Mouse (Mus musculus): Measurements from ENCODE around the gene Polr2a. TPM values are rescaled to one million over a fixed set of nuclear protein-coding genes. Genes with fewer than 3 reads are reported as not detected.
"Not testable (repeated sequence)": the region's sequence is repeated elsewhere in the genome, so short reads cannot be mapped to it uniquely, and the experiment has no call there.

Gene Polr2a
- polyA plus RNA-seq, 1 experiment from 2014 or later: 14.8 TPM

DNA sequence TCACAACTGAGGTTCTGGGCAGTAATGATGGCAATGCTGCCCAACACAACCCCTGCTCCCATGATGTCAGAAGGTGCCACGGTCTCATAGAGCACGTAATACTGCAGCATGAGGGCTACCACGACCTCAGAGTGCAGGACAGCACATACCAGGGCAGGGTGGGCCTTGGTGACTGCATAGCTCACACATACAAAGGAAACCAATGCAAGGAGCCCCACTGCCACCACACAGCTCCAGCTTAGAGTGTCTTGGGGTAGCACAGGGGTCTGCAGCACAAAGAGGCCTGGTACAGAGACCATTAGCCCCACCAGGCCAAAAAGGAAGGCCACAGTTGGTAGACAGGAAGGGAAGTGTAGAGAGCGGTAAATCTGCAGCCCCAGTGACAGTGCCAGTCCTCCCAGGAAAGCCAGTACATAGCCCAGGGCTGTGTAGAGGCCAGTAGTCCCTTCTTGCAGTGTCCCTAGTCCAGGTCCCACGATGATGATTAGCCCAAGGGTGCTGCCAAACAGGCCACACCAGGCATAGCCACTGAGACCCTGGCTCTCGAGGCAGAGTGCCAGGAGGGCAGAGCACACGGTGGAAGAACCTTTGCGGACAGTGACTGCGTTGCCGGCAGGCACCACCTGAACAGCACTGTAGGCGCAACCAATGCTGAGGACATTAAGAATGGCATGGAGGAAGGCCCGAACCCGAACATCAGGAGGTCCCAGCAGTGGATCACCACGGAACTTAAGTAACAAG lies 1.9 kb upstream of the Polr2a start:
- WGBS: 80% methylated on average over 14 of the region's 14 CpGs
- peak overlapping the region; percentile 56 for H3K9ac ChIP-seq (ENCODE audit: low read depth, low read length)

DNA sequence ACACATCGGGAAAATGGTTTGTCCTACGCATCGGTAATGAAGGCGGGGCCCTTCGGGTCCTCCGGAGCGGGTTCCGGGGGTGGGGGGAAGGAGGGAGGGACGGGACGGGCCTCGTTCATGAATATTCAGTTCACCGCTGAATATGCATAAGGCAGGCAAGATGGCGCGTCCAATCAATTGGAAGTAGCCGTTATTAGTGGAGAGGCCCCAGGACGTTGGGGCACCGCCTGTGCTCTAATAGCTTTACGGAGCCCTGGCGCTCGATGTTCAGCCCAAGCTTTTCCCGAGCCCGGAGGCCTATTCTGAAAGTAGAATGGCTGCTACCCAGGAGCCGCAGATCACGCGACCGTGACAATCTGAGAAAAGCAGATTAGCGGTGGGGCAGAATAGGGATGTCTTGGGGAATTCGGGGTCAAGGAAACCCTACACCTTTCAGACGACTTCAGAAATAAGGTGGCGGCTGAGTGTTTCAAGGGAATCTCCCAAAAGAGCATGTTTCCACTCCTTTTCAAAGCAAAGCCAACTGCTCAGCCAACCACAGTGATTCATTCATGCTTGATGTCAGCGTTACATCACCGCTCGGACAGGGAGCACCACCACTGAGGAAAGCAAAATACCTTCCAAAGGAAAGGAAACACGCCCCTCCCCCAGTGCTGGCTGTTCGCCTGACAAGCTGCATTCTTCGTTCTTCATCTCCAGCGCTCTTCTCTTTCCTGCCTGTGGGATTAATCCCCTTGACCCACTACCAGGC lies 709 bp upstream of the Polr2a start:
- Histone ChIP-seq H3K9ac (ENCODE audit: low read depth, low read length) (peak overlapping the region; percentile 56), H3K4me1 (ENCODE audit: control insufficient read depth, insufficient read depth, low read length) (peaks cover 31% of the 10 kb centered on the region), H3K9me3 (ENCODE audit: control insufficient read depth, low read length) (no peaks in the 10 kb centered on the region; the same call in 1 of the 2 replicates), H3K36me3 (ENCODE audit: control insufficient read depth, insufficient read depth, low read length) (no peaks in the 10 kb centered on the region), H3K4me3 (ENCODE audit: low read length) (peak overlapping the region; percentile 58), H3K27me3 (replicated peaks; ENCODE audit: control insufficient read depth, insufficient read depth, low read length) (no peaks in the 10 kb centered on the region), H3K4me2 (ENCODE audit: low read depth, low read length) (peak overlapping the region; percentile 74), H3K27ac (ENCODE audit: low read length) (peak overlapping the region; percentile 98)
- under 1% methylated on average over 37 of the region's 37 CpGs for WGBS
- ATAC-seq: peak; percentile 92

More for the DNA sequence above, 1.9 kb upstream of the Polr2a start:
- peaks cover 28% of the 10 kb centered on the region for H3K4me1 ChIP-seq (ENCODE audit: control insufficient read depth, insufficient read depth, low read length)
- peak overlapping the region; percentile 74 for H3K4me2 ChIP-seq (ENCODE audit: low read depth, low read length)
- no peak for ATAC-seq
- no peaks in the 10 kb centered on the region for H3K27me3 ChIP-seq (replicated peaks; ENCODE audit: control insufficient read depth, insufficient read depth, low read length)
- H3K27ac ChIP-seq (ENCODE audit: low read length): peak overlapping the region; percentile 98
- no peaks in the 10 kb centered on the region for H3K36me3 ChIP-seq (ENCODE audit: control insufficient read depth, insufficient read depth, low read length)
- no peaks in the 10 kb centered on the region; the same call in 1 of the 2 replicates for H3K9me3 ChIP-seq (ENCODE audit: control insufficient read depth, low read length)
- H3K4me3 ChIP-seq (ENCODE audit: low read length): no peak overlapping the region

DNA sequence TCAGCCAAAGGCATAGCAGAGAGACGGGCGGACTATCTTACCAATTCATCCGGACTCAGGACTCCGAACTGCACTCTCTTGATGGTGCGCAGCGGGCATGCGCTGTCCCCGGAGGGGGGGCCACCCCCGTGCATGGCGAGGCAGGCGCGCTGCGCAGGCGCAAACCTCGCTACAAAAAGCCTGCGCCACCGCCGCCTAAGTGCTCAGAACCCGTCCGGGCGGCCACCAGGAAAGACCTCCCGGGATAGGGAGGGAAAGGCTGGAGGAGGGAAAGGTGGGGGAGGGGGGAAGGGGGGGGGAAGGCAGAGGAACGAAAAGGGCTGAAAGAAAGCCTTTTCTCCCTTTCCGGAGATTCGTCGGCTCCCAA lies 364 bp downstream of the Polr2a start:
- peak overlapping the region; percentile 75 for H3K9ac ChIP-seq (ENCODE audit: low read depth, low read length)
- peaks cover 32% of the 10 kb centered on the region for H3K4me1 ChIP-seq (ENCODE audit: control insufficient read depth, insufficient read depth, low read length)
- ATAC-seq: peak; percentile 89
- peak overlapping the region; percentile 58 for H3K4me3 ChIP-seq (ENCODE audit: low read length)
- H3K9me3 ChIP-seq (ENCODE audit: control insufficient read depth, low read length): no peaks in the 10 kb centered on the region
- H3K27ac ChIP-seq (ENCODE audit: low read length): peak overlapping the region; percentile 98
- 0% methylated on average over 26 of the region's 26 CpGs for whole genome bisulfite sequencing
- peak overlapping the region; percentile 63 for H3K4me2 ChIP-seq (ENCODE audit: low read depth, low read length)
- H3K27me3 ChIP-seq (replicated peaks; ENCODE audit: control insufficient read depth, insufficient read depth, low read length): no peaks in the 10 kb centered on the region
- no peaks in the 10 kb centered on the region for H3K36me3 ChIP-seq (ENCODE audit: control insufficient read depth, insufficient read depth, low read length)

DNA sequence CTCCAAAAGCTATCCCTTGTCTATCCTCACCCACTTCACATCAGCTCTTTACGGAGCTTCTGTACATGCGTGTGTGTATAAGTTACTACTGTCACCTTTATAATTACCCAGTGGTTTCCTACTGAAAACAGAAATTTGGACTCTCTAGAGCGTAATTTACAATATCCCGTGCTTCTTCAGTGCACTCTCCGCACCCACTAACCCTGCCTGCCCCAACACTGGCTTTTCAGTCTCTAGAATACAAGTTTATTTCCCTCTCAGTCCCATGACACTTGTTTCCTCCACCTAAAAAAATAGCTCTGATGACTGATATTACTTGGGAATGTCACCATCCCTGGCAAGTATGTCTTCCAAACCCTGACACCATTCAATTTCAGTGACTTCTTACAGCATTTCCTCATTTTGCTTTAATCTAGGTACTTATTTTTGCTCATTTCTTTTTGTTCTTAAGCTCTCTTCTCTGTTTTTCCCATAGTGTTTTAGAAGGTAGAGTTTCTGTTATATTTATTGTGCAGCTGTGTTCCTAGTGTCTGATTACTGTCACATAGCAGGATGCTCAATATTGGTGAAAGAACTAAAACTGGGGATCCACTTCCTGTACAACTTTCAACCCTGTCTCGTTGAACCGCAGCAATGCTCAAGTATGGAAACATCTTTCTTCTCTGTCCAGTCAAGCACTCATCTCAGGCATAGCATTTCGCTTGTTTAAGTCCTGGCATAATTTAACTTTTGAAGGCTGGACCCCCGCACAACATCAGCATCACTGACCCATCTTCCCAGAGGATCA lies 941 bp downstream of the Polr2a start:
- Histone ChIP-seq H3K27me3 (replicated peaks; ENCODE audit: control insufficient read depth, insufficient read depth, low read length) (no peaks in the 10 kb centered on the region), H3K9me3 (ENCODE audit: control insufficient read depth, low read length) (no peaks in the 10 kb centered on the region), H3K36me3 (ENCODE audit: control insufficient read depth, insufficient read depth, low read length) (no peaks in the 10 kb centered on the region), H3K4me1 (ENCODE audit: control insufficient read depth, insufficient read depth, low read length) (peaks cover 38% of the 10 kb centered on the region), H3K27ac (ENCODE audit: low read length) (peak overlapping the region; percentile 98), H3K4me2 (ENCODE audit: low read depth, low read length) (peak overlapping the region; percentile 63), H3K4me3 (ENCODE audit: low read length) (peak overlapping the region; percentile 58), H3K9ac (ENCODE audit: low read depth, low read length) (peak overlapping the region; percentile 75)
- no peak for ATAC-seq
- WGBS: 41% methylated on average over 9 of the region's 9 CpGs

DNA sequence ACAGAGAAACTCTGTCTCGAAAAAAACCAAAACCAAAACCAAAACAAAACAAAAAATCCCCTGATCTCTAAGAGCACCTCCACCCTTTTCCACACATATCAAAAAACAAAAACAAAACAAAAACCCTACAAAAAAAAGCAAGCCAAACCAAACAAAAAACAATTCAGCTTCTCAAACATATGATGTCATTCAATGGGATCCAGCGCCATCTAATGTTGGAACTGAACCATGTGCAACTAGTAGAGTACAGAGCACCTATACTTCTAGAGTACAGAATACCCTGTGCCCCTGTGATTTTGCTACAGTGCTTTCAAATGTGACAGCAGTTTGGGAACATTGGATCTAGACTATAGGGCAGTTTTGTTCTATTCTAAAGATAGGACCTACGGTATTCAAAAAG lies 3.7 kb downstream of the Polr2a start:
- Histone ChIP-seq H3K4me2 (ENCODE audit: low read depth, low read length) (no peak overlapping the region), H3K27me3 (replicated peaks; ENCODE audit: control insufficient read depth, insufficient read depth, low read length) (no peaks in the 10 kb centered on the region), H3K4me1 (ENCODE audit: control insufficient read depth, insufficient read depth, low read length) (peaks cover 33% of the 10 kb centered on the region), H3K9me3 (ENCODE audit: control insufficient read depth, low read length) (no peaks in the 10 kb centered on the region), H3K4me3 (ENCODE audit: low read length) (no peak overlapping the region), H3K27ac (ENCODE audit: low read length) (no peak overlapping the region), H3K9ac (ENCODE audit: low read depth, low read length) (no peak overlapping the region), H3K36me3 (ENCODE audit: control insufficient read depth, insufficient read depth, low read length) (no peaks in the 10 kb centered on the region)
- 53% methylated on average over 3 of the region's 3 CpGs for WGBS
- ATAC-seq: no peak

DNA sequence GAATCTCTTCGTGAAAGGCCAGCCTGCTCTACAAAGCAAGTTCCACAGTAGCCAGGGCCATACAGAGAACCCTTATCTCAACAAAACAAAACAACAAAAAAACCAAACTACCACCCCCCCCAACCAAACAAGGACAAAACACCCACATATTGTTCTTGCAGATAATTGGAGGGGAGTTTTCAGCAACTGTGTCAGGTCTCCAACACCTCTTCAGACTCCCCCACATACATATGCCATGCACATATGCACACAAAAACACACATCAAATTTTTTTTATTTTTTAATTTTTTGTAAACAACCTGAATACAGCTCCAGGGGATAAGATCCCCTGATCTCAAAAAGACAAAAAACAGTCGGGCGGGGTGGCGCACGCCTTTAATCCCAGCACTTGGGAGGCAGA lies 4.2 kb downstream of the Polr2a start:
- H3K36me3 ChIP-seq (ENCODE audit: control insufficient read depth, insufficient read depth, low read length): no peaks in the 10 kb centered on the region
- H3K4me3 ChIP-seq (ENCODE audit: low read length): no peak overlapping the region
- no peaks in the 10 kb centered on the region for H3K9me3 ChIP-seq (ENCODE audit: control insufficient read depth, low read length)
- peaks cover 30% of the 10 kb centered on the region for H3K4me1 ChIP-seq (ENCODE audit: control insufficient read depth, insufficient read depth, low read length)
- ATAC-seq: no peak
- H3K9ac ChIP-seq (ENCODE audit: low read depth, low read length): no peak overlapping the region
- H3K4me2 ChIP-seq (ENCODE audit: low read depth, low read length): no peak overlapping the region
- WGBS: 86% methylated on average over 5 of the region's 5 CpGs
- no peaks in the 10 kb centered on the region for H3K27me3 ChIP-seq (replicated peaks; ENCODE audit: control insufficient read depth, insufficient read depth, low read length)
- H3K27ac ChIP-seq (ENCODE audit: low read length): no peak overlapping the region

DNA sequence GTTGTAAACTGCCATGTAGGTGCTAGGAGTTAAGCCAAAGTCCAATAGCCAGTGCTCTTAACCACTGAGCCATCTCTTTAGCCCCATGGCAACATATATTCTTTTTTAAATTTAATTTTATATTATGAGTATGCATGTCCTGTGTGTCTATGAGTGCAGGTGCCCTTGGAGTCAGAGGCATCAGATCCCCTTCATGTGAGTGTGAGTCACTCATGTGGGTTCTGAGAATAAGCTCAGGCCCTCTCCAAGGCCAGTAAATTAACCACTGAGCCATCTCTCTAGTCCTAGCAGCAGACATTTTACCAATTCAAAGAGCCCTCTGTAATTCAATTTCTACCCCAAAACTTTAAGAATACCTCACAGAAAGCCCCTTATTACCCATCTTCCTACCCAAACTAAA lies 5.8 kb downstream of the Polr2a start:
- no peaks in the 10 kb centered on the region for H3K27me3 ChIP-seq (replicated peaks; ENCODE audit: control insufficient read depth, insufficient read depth, low read length)
- no peaks in the 10 kb centered on the region for H3K9me3 ChIP-seq (ENCODE audit: control insufficient read depth, low read length)
- H3K4me1 ChIP-seq (ENCODE audit: control insufficient read depth, insufficient read depth, low read length): peaks cover 30% of the 10 kb centered on the region
- H3K9ac ChIP-seq (ENCODE audit: low read depth, low read length): no peak overlapping the region
- no peak overlapping the region for H3K4me2 ChIP-seq (ENCODE audit: low read depth, low read length)
- no peaks in the 10 kb centered on the region for H3K36me3 ChIP-seq (ENCODE audit: control insufficient read depth, insufficient read depth, low read length)
- no peak for ATAC-seq
- H3K4me3 ChIP-seq (ENCODE audit: low read length): no peak overlapping the region
- H3K27ac ChIP-seq (ENCODE audit: low read length): no peak overlapping the region

DNA sequence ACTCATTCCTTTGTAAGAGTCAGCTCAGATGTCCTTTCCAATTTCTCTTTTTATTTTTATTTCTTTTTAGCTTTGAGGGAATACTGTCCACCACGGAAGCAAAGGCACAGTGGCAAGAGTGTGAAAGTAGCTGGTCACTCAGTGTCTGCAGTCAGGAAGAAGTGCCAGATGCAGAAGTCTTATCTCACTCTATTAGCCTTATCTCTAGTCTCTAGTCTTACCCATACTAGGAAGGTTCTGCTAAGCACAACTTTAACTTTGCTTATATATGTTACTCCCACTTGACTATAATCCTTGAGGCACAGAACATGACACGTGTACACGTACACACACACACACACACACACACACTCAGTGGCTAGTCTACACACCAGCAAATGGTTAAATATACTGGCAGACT lies 6.8 kb downstream of the Polr2a start:
- 0 out of 2 replicates have a peak, but pooled peaks have one; percentile 16 for ATAC-seq
- Histone ChIP-seq H3K9me3 (ENCODE audit: control insufficient read depth, low read length) (no peaks in the 10 kb centered on the region), H3K27me3 (replicated peaks; ENCODE audit: control insufficient read depth, insufficient read depth, low read length) (no peaks in the 10 kb centered on the region), H3K4me1 (ENCODE audit: control insufficient read depth, insufficient read depth, low read length) (peaks cover 24% of the 10 kb centered on the region), H3K27ac (ENCODE audit: low read length) (no peak overlapping the region), H3K9ac (ENCODE audit: low read depth, low read length) (no peak overlapping the region), H3K4me3 (ENCODE audit: low read length) (no peak overlapping the region), H3K4me2 (ENCODE audit: low read depth, low read length) (no peak overlapping the region), H3K36me3 (ENCODE audit: control insufficient read depth, insufficient read depth, low read length) (no peaks in the 10 kb centered on the region)
- WGBS: 66% methylated on average over 3 of the region's 3 CpGs

DNA sequence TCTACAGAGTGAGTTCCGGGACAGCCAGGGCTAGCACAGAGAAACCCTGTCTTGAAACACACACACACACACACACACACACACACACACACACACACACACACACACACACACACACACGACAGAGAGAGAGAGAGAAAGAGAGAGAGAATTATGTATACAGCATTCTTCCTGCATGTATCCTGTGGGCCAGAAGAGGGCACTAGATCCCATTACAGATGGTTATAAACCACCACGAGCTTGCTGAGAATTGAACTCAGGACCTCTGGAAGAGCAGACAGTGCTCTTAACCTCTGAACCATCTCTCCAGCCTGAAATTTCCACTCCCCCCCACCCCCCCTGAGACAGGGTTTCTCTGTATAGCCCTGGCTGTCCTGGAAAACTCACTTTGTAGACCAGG lies 27.0 kb downstream of the Polr2a start:
- 80% methylated on average over 2 of the region's 3 CpGs for WGBS
- not testable (repeated sequence) for H3K4me3 ChIP-seq (ENCODE audit: low read length); H3K9ac ChIP-seq (ENCODE audit: low read depth, low read length); H3K27me3 ChIP-seq (replicated peaks; ENCODE audit: control insufficient read depth, insufficient read depth, low read length); H3K4me1 ChIP-seq (ENCODE audit: control insufficient read depth, insufficient read depth, low read length); H3K9me3 ChIP-seq (ENCODE audit: control insufficient read depth, low read length); H3K4me2 ChIP-seq (ENCODE audit: low read depth, low read length); ATAC-seq; H3K27ac ChIP-seq (ENCODE audit: low read length)
- peaks cover 18% of the 10 kb centered on the region for H3K36me3 ChIP-seq (ENCODE audit: control insufficient read depth, insufficient read depth, low read length)

Measured in intestine, embryonic 16.5 days (tissue).